Mouse (Mus musculus): ENCODE measurements around the gene Fam53b. TPM values are rescaled to one million over a fixed set of nuclear protein-coding genes. Genes with fewer than 3 reads are reported as not detected.
A peak's percentile ranks its signal among the peaks of the same experiment; 100 is the strongest.

Fam53b gene
- total RNA-seq, 2 experiments from 2014 or later: 29.2 to 34.1 TPM

GRCm38 (mm10) chr7:132754389-132754750 lies 59.3 kb downstream of the Fam53b start:
- intact Hi-C loops (cut with DNase I): no loop called here
- peak; percentile 69 to 70 for DNase-seq

DNA sequence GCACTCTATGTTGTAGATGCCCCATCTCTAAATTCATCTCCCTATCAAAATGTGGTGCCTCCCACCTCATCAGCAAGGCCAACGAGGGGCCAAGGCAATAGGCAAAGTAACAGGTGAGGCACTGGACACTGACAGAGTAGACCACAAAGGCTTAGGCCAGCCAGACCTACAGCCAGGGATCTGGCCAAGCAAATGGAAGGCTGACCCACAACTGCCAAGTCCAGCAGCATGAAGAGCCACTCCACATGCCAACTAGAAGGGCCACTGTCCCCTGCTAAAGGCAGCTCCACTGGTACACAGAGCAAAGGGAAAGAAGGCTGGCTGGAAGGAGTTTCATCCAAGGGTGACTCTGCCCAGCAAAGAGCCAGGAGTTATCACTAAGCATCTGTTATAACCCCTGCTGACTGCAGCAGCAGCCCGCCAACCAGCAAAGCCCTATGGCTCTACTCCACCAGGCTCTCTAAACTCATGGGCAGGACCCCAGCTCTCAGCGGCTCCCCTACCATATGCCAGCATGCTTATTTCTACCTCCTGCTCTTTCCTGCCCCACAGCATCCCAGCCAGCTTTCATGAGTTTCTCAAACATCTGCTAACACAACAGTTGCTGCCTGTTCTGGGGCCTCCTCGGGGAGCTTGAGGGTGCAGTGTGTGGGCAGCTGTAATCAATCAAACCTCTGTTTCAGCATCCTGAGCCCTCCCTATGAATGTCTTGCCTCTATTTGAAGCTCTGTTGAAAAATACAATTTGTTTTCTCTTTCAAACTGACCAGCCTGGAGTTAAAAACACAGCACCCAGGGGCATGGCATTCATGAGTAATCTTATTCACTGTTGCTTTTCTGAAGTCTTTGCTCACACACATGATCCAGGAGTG lies 59.9 kb downstream of the Fam53b start:
- DNase-seq: no peak
- intact Hi-C loops (cut with DNase I): no loop called here

DNA sequence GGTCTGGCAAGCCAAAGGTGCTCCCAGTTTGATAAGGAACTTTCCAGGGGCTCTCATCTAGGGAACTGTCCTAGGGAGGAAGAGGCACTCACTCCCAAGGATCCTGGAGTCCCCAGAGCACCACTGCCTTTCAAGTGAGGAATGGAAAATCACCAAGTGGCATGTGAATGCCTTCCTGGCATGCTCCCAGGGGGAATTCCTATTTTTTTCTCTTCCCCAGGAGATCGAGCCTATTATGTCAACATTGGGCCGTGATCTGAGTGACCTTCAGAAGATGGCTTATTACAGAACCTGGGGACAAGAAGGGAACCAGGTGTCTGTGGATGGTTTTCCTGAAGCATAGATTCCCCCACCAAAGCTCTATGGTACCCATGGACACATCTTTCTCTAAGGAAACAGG lies 62.0 kb downstream of the Fam53b start:
- no peak for DNase-seq
- intact Hi-C loops (cut with DNase I): no loop called here

GRCm38 (mm10) chr7:132749504-132749903 lies 64.2 kb downstream of the Fam53b start:
- no peak for DNase-seq
- intact Hi-C loops (cut with DNase I): no loop called here

- peak; percentile 36 to 50 for DNase-seq
- intact Hi-C loops (cut with DNase I): no loop called here
Observed at GRCm38 (mm10) chr7:132748076-132748769, 65.5 kb downstream of the Fam53b start.

DNA sequence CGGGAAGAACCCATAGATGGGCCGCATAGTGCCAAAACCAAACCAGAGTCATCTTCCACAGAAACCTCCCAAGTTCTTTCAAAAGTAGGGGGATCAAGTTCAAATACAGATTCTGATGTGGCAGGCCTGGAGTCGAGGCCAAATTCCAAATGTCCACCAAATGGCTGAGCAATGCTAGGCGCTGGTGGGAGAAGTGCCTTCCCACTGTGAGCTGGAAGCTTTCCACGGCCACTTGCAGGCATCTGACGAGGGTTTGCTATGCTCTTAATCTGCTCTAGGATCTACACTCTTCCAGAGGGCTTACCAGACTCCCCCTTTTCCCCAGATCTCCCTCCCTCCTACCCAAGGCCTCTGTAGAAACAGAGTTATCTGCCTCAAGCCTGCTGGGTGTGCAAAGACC lies 66.6 kb downstream of the Fam53b start:
- intact Hi-C loops (cut with DNase I): no loop called here
- DNase-seq: no peak

GRCm38 (mm10) chr7:132742912-132743311 lies 70.8 kb downstream of the Fam53b start:
- DNase-seq: no peak
- intact Hi-C loops (cut with DNase I): no loop called here

- intact Hi-C loops (cut with DNase I): loop anchor here (5.0 kb wide), 3 partner anchors 37 to 112 kb away; partner anchors contain the start of gene Eef1akmt2
- no peak for DNase-seq
Observed at GRCm38 (mm10) chr7:132739829-132740228, 73.9 kb downstream of the Fam53b start.

GRCm38 (mm10) chr7:132738844-132739243 lies 74.8 kb downstream of the Fam53b start:
- intact Hi-C loops (cut with DNase I): loop anchor here (5.0 kb wide), 3 partner anchors 38 to 113 kb away; partner anchors contain the start of gene Eef1akmt2

DNA sequence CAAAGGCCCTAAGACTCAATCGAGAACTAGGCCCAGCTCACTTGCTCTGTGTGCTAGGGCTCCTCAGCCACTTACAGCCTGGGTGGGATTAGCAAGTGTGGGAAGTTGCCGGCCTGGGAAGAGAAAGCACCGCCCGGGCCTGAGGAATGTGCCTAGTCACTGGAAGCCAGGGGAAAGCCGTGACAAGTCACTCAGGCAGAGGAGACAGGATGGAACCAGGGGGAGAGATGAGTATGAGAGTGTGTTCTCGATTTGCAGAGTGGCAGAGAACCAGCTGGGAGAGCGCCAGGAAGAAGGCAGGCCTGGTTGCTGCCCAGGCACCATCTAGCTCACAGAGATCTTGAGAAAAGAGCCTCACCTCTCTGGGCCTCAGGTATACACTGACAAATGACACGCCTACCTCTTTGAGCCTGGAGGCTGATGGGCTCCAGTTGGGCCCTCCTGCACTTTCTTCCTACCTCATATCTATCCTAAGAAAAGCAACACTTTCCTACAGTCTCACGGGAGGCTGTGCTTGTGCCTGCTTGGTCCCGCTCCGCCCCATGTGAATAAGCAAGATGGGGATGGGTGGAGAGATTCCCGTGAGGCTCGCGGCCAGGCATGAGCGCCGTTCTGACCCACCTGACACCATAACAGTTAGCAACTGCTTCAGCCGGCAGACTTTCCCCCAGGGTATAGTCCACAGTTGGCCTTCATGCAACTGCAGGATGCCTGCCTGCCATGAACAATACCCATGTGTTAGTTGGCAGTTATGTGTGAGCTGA lies 77.4 kb downstream of the Fam53b start:
- peak; percentile 55 to 68 for DNase-seq
- intact Hi-C loops (cut with DNase I): loop anchor here (2.0 to 5.0 kb wide), 4 partner anchors 41 to 116 kb away; partner anchors contain the start of genes Eef1akmt2 and Fam53b

More at GRCm38 (mm10) chr7:132738844-132739243, 74.8 kb downstream of the Fam53b start:
- no peak for DNase-seq

DNA sequence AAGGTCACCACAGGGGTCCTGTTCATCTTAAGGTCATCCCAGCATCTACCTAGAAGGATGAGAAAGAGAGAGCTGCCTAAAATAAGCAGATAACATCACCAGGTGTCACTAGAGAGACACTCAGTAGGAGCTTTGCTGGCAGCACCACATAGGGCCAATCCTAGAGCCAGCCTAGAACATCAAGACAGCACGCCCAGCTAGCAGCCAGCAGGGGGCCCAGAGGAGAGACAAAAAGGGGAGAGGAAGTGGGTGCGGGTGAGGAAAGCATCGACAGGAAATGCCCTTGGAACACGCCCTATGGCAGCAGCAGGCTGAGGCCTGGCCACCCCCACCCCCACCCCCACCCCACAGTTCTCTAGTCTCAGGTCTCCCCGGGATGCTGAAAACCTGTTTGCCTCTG lies 78.5 kb downstream of the Fam53b start:
- intact Hi-C loops (cut with DNase I): loop anchor here (5.0 kb wide), 3 partner anchors 42 to 117 kb away; partner anchors contain the start of gene Eef1akmt2
- peak; percentile 65 to 74 for DNase-seq

GRCm38 (mm10) chr7:132734222-132734621 lies 79.5 kb downstream of the Fam53b start:
- intact Hi-C loops (cut with DNase I): no loop called here
- no peak for DNase-seq

DNA sequence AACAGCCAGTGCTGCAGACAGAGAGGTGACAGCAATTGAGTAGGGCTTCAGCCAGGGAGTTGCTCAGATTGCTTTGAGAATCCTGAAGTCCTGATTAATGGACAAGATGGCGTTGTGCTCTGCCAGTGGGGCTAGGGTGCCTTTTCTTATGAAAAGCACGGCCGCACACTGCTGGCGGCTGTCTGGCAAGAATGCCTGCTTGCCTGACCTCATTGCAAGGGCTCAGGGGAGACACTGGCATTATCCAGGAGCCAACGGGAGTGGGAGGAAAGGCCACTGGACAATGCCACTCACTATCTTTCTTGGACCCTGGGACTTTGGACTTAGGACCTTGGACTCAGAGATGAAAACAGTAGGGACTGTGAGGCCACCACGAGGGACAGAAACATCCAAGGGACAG lies 80.2 kb downstream of the Fam53b start:
- DNase-seq: peak in 1 of 2 experiments; percentile 48
- intact Hi-C loops (cut with DNase I): no loop called here

GRCm38 (mm10) chr7:132732136-132732789 lies 81.4 kb downstream of the Fam53b start:
- intact Hi-C loops (cut with DNase I): no loop called here
- no peak for DNase-seq

- no peak for DNase-seq
- intact Hi-C loops (cut with DNase I): no loop called here
Observed at GRCm38 (mm10) chr7:132731558-132731957, 82.1 kb downstream of the Fam53b start.

DNA sequence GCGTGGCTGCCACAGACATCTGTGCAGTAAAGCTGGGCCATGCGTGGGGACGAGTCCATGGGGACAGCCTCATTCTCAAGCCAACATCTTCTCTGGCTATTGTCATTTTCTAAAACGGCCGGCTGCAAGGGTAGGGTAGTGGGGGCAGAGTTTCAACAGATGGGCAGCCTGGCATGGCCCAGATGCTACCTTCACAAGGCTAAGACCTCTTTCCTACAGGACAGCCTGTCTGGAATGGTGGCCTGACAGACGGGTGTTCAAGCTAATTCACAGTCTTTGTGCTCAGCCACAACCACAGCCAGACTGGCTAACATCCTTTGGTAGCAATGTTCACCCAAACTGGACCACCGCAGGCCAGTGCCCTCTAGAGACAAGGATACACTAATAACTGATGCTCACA lies 83.2 kb downstream of the Fam53b start:
- DNase-seq: no peak
- intact Hi-C loops (cut with DNase I): no loop called here

DNA sequence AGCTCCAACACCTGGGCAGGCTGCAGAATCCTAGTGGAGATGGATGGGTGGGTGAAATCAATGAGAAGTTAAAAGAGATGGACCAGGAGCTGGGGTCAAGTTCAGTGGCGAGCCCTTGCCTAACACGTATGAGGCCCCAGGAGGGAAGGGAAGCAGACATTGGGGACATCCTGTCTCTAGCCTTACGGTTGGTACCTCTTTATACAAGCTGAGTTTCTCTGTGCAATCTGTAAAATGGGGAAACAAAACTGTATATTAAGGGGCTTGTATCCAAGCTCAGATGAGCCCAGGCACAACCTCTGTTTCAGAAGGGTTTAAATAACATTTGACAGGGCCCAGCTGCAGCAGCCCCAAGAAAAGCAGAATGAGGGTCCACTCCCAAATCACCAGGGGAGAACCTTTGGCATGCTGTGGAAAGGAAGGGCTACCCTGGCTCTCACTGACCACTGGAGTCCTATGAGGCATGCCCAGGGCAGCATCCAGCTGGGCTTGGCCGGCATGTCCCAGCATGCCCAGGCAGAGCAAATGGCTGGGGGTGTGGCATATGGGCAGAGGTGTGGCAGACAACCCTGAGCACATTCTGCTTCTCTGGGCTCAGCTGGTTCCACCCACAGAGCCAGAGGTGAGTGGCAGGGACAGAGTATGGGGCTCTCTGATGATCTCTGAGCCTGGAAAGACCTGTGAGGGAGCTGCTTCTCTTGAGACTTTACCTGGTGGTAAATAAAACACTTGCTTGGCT lies 84.4 kb downstream of the Fam53b start:
- intact Hi-C loops (cut with DNase I): no loop called here
- DNase-seq: no peak

DNA sequence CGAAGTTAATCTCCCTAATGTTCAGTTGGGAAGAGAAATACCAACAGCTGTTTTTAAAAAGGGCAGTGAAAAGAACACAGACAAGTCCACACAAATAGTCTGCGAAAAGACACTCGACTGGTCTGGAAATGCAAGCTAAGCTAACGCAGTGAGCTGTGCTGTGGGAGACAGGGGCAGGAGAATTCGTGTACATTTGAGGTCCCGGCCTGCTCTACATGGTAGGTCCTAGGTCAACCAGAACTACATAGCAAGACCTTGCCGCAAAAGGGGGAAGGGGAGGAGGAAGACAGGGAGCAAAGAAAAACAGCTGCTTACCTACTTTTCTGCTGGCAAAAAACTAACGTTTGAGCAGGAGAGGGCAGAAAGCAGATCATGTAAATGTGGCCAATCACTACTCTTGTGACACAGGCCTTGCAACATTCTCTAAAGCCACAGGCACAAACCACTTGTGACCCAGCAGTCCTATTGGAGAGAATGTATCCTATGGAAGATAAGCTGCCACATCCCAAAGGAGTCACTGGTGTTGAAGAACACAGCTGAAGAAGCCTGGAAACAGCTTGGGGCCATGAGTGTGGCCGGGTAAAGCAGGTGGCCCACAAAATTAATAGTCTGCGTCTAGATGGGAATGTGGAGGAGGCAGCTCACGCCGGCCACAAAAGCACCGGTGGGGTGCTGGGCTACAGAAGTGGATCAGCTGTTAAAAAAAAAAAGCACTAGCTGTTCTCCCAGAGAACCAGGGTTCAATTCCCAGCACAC lies 87.4 kb downstream of the Fam53b start:
- no peak for DNase-seq
- intact Hi-C loops (cut with DNase I): no loop called here
